Mouse (Mus musculus): ENCODE data around the gene Tsnaxip1.
"Not testable (repeated sequence)": the region's sequence is repeated elsewhere in the genome, so short reads cannot be mapped to it uniquely, and the experiment has no call there.

Gene Tsnaxip1

DNA sequence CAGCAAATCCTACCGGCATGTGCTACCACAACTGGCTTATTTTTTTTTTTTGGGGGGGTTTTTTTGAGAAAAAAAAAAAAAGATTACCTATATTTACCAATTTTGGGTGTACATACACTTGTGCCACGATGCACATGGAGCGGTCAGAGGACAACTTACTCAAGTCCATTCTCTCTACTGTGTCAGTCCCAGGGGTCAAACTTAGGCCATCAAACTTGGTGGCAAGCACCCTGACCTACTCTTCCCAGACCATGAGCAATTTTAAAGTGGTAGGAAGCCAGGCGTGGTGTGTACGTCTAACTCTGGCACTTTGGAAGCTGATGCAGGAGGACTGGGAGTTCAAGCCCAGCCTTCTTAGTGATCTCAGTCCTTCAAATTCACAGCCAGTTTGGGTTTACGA, 14.3 kb upstream of the Tsnaxip1 start:
- DNase-seq (ENCODE audit: low spot score), result no peak

DNA sequence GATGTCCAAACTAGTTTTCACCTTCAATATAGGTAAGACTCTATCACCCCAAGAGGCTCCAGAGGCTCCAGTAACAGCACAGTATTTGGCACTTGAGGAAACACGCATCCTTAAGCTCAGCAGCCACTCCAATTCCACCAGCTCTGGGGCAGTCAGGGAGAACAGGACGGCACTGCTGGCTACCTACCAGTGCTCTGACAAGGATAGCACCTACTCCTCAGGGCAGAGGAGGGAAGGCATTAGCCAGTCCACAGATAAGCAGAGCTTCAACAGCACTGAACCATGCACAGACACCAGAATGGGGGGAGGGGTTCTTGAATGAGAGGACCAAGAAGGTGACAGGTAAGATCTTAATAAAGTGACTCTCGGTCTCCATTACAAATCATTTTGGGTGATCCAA, 7.9 kb upstream of the Tsnaxip1 start:
- DNase-seq (ENCODE audit: low spot score), result no peak

DNA sequence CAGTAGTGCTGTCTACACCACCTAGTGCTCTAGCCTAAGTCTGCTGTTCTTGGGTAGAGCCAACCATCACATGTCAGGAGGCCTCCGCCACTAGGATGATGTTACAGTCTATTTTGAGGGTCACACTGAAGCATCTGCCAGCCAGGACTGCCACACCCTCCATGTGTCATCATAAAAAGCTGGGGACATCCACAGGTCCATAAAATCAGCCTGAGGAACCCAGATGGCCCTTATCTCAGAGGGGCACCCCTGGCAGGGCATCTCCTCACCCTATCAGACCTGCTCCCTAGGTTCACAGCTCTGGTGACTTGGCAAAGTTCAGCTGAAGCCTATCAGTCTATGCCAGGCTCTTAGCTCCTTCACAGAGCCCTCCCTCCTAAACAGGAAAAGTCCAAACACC, 6.6 kb upstream of the Tsnaxip1 start:
- DNase-seq (ENCODE audit: low spot score), result no peak

DNA sequence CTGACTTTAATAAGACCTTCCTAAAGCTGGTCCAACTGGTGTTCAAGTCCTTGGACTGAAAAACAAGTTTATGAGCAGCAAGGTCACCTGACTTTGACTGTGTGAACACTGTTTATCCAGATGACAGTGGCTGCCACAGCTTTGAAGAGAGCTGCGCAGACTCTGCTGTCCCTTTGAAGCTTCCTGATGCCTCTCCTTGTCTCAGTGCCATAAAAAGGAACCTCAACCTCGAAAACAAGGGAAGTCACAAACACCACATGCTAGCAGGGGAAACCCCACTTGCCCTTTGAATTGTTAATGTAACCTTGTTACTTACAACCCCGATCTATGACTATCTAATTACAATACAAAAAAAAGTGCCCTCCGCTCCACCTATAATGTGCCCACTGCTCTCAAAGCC, 2.0 kb upstream of the Tsnaxip1 start:
- no peak for DNase-seq (ENCODE audit: low spot score)

DNA sequence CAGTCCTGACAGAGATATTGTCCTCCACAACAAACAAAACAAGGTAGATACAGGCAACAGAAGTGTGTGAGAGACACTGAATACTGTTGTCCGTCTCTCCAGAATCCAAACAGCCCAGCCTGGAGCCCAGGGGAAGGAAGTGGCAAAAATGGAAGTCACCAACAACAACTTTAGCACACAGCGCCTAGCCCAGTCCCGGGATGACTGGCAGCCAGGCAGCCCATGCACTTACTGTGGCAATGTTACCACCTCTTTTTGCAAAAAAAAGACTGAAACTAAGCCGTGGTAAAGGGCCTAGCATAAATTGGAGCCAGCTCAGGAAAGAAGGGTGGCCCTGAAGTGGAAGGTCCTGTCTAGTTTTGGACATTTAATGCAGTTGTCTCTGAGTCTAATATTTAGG, 1.2 kb upstream of the Tsnaxip1 start:
- DNase-seq (ENCODE audit: low spot score), result no peak

DNA sequence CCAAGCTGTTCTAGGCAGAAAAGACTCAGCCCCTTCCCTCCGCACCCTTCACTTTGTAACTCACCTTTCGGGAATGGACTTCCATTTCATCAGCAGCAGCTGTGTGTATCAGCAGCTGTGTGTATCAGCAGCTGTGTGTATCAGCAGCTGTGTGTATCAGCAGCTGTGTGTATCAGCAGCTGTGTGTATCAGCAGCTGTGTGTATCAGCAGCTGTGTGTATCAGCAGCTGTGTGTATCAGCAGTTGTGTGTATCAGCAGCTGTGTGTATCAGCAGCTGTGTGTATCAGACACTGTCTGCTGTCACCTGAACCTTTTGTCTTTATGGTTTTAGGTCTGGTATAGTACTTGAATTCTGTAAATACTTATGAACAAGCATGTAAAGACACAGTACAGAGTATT, 6.2 kb downstream of the Tsnaxip1 start:
- DNase-seq (ENCODE audit: low spot score), result not testable (repeated sequence)

DNA sequence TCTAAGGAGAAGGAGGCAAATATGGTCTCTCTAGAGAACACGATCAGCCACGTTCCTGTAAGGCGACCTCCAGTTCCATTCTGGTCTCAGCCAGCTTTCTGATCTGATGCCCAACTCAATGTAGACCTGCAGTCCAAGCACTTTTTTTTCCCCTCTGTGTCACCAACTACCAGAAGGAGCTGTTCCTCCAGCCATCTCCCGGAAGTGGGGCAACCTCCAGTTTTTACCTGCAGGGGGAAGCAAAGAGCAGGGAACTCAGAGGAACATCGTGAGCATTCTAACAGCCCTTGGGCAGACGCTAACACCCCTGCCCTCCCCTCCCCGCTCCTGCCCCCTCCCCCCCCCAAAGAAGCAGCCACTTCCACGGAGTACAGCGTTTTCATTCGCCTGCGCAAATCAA, 7.8 kb downstream of the Tsnaxip1 start:
- peak; percentile 85 for DNase-seq (ENCODE audit: low spot score)

DNA sequence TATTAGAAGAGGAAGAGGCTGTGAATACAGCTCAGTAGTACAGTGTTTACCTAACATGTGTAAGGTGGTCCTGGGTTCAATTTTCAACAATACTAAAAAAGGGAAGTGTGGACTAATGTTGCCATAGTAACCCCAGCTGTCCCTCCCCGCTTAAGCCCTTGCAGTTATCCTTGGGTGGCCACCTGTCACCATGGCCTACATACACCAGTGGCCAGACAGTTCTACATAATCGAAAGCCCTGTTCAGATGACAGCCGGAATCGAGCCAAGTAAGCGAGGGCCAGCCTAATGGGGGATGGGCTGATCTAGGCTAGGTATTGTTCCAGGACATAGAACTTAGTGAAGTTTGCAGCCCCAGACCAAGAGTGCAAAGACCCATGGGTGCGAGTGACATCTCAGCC, 9.5 kb downstream of the Tsnaxip1 start:
- DNase-seq (ENCODE audit: low spot score), result no peak

DNA sequence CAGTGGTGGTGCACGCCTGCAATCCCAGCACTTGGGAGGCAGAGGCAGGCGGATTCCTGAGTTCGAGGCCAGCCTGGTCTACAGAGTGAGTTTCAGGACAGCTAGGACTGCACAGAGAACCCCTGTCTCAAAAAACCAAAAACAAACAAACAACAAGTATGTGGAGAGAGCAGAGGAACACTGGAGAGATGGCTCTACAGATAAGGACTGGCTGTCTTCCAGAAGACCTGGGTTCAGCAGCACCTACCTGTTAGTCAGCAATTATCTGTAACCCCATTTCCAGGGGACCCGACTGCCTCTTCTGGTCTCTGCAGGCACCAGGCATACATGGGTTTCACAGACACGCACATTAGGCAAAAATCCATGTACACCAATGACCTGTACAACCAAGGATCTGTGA, 11.7 kb downstream of the Tsnaxip1 start:
- DNase-seq (ENCODE audit: low spot score), result no peak

DNA sequence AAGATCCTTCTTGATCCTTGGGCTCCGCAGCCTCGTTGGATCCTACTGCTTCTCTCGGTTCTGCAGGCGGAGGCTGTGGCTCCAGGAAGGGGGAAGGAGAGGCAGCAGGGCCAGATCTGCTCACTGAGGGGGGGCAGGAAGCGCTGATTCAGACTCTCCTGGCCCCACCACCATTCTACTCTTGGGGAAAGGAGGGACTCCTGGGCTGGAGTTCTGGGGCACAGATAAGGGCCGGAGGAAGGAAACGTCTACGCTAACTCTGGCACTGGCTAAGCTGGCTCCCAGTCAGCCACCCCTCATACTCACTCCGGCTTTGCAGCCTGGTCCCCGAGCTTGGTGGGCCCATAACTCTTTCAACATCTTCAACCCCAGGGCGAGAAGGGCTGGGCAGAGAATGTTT, 19.1 kb downstream of the Tsnaxip1 start:
- no peak for DNase-seq (ENCODE audit: low spot score)

DNA sequence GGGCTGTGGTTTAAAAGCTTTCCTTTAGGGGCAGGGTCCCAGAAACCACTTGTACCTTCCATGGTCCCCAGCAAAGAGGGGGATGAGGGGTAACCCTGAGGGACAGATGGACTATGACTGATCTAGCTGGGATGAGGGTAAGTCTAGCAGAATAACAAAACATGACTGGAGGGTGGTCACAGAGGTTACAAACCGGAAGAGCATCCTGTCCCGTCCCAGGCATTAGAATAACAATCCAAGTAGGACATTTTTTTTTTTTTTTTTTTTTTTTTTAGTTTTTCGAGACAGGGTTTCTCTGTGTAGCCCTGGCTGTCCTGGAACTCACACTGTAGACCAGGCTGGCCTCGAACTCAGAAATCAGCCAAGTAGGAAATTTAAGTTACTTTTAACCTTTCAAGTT, 22.5 kb downstream of the Tsnaxip1 start:
- no peak for DNase-seq (ENCODE audit: low spot score)

DNA sequence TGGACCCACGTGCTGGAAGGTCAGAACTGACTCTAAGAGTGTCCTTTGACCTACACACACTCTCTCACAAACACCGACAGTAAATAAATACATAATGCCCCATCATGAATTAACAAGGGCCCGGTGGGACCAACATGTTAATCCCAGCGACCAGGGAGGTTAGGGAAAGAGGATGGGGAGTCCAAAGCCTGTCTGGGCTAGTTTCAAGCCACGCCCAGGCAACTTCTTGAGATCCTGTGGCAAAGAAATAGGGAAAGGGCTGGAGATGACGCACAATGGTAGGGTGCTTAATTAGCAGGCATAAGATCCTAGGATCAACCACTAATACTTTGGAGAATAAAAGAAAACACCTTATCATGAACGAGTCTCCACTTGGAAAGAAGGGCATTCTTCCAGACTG, 23.1 kb downstream of the Tsnaxip1 start:
- no peak for DNase-seq (ENCODE audit: low spot score)

DNA sequence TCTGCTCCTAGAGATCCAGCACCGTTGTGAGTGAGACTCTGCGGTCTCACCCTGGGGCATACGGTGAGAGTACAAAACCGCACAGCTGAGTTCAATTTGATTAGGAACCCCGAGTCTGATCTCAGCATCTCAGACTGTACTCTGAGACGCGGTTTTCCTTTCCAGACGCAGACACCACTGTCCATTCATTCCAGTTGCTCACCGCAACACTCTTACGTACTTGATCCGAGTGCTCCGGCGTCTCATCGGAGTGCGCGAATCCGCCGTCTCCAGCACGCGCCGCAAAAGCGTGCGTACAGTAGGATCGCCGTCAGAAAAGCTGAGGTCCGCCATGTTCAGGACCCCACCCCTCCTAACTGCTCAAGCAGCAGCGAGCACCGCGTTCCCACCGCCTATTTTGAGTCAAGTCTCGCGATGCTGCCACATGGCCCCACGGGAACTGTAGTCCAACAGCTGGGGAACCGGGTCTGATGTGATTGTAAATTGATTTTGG, 24.2 kb downstream of the Tsnaxip1 start:
- peak; percentile 91 for DNase-seq (ENCODE audit: low spot score)

DNA sequence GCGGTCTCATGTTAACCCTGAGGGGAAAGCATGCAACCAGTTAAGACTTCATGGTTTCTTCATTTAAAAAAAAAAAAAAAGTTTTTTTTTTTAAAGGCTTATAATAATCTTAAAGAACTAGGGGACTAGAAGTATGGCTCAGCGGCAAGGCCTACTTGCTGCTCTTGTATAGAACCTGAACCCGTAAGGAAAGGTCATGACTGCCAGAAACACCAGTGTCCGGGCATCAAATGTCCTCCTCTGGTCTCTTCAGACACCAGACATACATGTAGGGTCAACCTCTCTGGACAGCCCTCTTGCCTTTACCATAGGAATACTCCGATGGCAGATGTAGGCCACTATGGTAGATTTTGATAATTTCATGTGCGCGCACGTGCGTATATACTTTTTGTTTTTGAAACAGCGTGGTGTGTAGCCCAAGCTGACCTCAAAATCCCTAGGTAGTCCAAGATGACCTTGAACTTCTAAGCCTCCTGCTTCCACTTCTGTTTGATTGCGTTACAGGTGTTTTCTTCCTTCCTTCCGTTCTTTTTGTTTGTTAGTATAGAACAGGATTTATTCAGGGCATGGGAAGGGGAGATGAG, 24.7 kb downstream of the Tsnaxip1 start:
- DNase-seq (ENCODE audit: low spot score), result no peak

DNA sequence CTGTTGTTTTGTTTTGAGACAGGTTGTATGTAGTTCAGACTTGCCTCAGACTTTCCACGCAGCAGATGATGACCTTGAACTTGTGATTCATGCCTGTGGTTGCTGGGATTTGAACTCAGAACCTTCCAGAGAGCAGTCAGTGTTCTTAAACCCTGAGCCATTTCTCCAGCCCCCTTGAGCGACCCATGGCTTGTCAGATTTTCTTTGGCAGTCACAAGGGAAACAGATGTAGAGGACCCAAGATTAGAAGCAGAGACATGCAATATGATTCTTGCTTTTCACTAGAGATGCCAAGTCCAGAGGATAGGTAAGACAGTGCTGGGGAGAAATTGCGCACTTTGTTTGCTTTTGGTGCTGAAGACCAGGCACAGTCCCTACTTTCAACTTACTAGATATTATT, 25.6 kb downstream of the Tsnaxip1 start, which contains the start of gene Cenpt:
TSS of gene Cenpt (minus strand) at position 101 of the 400 bp plus-strand sequence.
- no peak for DNase-seq (ENCODE audit: low spot score)

DNA sequence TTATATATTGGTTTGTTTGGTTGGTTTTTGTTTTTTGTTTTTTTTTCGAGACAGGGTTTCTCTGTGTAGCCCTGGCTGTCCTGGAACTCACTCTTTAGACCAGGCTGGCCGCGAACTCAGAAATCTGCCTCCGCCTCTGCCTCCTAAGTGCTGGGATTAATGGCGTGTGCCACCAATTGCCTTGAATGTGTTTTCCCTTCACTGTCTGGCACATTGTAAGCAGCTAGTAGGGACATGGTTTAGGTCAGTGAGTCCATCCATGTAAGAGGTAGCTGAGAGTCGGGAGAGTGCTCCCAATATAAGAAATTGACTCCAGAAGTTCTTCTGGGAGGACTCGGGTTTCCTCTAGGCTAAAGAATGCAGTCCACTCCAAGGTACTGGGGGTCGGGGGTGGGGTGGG, 26.8 kb downstream of the Tsnaxip1 start:
- DNase-seq (ENCODE audit: low spot score), result no peak

DNA sequence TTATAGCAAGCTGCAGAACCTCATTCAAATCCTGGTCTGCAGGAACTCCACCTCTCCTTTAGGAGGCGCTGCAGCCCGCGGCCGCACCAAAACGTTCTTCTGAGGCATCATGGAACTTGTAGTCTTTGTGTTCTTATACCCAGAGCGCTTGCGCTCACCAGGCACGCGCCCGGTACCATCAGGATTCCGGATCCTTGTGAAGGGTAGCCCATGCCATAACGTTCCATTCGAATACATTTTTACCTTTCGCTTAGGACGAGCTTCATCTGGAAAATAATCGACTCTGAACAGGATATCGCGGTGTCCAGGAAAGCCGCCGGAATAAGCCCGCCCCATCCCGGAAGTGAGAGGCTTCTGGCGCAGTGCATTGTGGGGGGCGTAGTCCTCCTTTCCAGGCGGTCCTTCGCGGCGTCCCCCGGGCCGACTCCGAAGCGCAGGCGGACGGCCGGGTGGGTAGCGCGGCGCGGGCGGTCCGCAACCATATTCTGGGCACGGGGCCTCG, 27.2 kb downstream of the Tsnaxip1 start, which contains the start of gene Thap11:
TSS of gene Thap11 (plus strand) at position 418 of the 502 bp plus-strand sequence.
- DNase-seq (ENCODE audit: low spot score), result peak; percentile 92

DNA sequence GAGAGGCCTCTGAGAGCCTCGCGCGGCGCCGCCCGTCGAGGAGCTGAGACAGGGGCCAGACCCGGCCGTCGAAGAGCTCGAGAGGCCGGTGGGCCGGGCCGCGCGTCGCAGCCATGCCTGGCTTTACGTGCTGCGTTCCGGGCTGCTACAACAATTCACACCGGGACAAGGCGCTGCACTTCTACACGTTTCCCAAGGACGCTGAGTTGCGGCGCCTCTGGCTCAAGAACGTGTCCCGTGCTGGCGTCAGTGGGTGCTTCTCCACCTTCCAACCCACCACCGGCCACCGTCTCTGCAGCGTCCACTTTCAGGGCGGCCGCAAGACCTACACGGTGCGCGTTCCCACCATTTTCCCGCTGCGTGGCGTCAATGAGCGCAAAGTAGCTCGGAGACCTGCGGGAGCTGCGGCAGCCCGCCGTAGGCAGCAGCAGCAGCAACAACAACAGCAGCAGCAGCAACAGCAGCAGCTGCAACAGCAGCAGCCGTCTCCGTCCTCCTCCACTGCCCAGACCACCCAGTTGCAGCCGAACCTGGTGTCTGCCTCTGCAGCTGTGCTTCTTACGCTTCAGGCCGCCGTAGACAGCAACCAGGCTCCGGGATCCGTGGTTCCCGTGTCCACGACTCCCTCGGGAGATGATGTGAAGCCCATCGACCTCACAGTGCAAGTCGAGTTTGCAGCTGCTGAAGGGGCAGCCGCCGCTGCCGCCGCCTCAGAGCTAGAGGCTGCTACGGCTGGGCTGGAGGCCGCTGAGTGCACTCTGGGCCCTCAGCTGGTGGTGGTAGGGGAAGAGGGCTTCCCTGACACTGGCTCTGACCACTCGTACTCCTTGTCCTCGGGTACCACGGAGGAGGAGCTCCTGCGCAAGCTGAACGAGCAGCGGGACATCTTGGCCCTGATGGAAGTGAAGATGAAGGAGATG, 28.0 kb downstream of the Tsnaxip1 start:
- DNase-seq (ENCODE audit: low spot score), result peak; percentile 44

DNA sequence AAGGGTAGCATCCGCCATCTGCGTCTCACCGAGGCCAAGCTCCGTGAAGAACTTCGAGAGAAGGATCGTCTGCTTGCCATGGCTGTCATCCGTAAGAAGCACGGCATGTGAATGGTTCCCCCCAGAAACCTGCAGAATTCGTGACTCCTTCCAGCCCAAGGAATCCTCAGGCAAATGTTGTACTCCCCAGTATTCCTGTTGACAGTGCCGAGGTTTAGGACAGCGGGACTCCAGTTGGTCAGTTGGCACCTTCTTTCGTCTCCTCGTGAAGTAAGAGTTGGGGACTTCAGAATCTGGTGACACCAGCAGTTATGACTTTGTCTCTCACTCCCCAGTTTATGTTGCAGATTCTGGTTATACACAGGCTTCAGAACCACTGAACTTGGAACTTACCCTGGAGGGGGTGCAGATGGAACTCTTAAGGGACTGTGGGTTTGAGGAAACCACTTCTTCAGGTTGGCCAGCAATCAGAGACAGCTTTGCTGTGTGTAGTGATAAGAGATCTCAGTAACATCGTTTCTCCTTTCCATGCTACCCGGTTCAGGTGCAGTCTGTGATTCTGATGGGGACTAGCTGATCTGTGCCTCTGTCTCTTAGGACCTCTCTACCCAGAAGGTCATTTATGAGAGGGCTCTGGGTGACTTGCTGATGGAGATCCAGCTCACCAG, 28.8 kb downstream of the Tsnaxip1 start:
- DNase-seq (ENCODE audit: low spot score), result no peak

DNA sequence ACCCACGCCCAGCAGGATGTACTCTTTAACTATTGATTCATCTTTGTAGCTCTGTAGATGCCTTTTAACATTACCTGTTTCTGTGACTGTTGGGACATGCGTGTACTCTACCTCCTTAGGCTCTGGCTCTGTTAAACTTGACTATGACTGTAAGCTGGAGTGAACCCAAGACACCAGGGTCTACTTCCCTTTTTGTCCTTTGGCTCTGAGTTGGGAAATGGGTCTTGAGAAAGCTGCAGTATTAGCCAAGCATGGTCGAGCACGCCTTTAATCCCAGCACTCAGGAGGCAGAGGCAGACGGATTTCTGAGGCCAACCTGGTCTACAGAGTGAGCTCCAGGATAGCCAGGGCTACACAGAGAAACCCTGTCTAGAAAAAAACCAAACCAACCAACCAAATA, 31.0 kb downstream of the Tsnaxip1 start:
- no peak for DNase-seq (ENCODE audit: low spot score)

DNA sequence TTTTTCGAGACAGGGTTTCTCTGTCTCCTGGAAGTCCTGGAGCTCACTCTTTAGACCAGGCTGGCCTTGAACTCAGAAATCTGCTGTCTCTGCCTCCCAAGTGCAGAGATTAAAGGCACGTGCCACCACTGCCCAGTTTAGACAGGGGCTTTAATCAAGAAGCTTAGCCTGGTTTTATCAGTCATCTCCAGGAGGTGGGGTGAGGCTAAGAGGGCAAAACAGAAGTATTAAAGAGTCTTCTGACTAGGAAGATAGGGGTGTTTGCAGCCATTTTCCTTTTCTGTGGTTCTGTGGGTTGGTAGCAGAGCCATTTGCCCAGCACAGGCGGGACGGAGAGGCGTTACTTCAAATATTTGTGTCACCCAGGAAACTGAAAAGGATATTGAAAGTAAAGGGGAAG, 31.8 kb downstream of the Tsnaxip1 start:
- no peak for DNase-seq (ENCODE audit: low spot score)

DNA sequence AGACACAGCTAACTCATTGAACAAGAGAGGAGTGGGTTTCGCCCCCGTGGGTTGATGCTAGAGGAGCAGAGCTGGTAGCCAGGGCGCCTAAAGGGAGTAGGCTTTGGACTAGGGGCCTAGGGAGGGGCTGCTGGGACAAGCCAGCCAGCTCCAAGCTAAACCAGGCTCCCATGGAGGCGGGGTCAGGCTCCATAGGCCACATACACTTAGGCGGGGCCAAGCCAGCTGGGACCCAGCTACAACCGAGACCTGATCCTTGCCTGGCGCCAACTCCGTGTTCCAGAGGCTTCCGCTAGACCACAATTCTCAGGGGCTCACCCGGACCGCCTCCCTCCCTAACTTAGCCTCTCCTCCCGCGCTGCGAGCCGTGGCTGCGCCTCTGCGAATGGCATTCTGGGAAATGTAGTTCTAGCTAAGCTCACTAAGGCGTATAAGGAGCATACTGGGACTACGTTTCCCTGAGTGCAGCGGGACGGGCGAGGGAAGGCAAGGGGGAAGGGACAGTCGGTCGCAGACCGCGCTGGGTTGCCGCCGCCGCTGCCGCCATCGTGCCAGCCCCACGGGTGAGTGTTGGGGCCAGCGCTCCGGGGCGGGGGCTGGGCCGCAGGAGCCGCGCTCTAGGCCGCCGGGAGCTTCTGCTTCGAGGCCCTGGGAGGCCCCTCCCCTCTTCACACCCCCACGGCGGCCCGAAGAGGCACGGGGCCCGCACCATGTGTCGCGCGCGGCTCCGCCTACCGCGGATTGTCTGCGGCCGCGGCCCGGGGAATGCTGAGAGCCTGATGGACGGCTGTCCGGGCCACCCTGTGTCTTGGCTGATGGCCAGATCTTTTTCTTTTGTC, 32.8 kb downstream of the Tsnaxip1 start, which contains the start of gene Nutf2:
TSS of gene Nutf2 (plus strand) at position 438 of the 839 bp plus-strand sequence.
- DNase-seq (ENCODE audit: low spot score), result peak; percentile 95
